Mouse (Mus musculus) small intestine, adult 2 months (tissue): ENCODE measurements around the gene Wfdc3.
"Not testable (repeated sequence)": the region's sequence is repeated elsewhere in the genome, so short reads cannot be mapped to it uniquely, and the experiment has no call there.

Source experiments
- CTCF ChIP-seq: fragments of 200-500 bp; IDR thresholded peaks from 2 replicates; pipeline ENCODE4 v1.5.1; 2012; ENCODE audit warnings: low read depth, mild to moderate bottlenecking, control low read depth, inconsistent platforms, low read length, moderate library complexity, mixed read lengths; ENCODE audit not compliant: insufficient replicate concordance, insufficient read length; ENCODE audit errors: extremely low read depth
- POLR2A ChIP-seq: fragments of 200-500 bp; IDR thresholded peaks from 2 replicates; pipeline ENCODE4 v1.6.1; 2012; ENCODE audit warnings: low read depth, mild to moderate bottlenecking, control low read depth, inconsistent platforms, low read length, moderate library complexity

GRCm38 (mm10) chr2:164716194-164716786 lies 29.4 kb downstream of the Wfdc3 start:
- not testable (repeated sequence) for TF ChIP-seq CTCF, POLR2A
